Mouse (Mus musculus) spleen, adult 2 months (tissue): ENCODE measurements around the gene Mmgt2. TPM values are rescaled to one million over a fixed set of nuclear protein-coding genes. Genes with fewer than 3 reads are reported as not detected.
A peak's percentile ranks its signal among the peaks of the same experiment; 100 is the strongest.

Experiments used
- DNase-seq, 2 experiments: peaks; one replicate each; pipeline versions ENCODE4 v3.0.0 to v3.0.0-alpha.2; 2012 to 2021; ENCODE audit warnings: low spot score in 2 of 2, low read depth in 1 of 2
- H3K27ac ChIP-seq: fragments of 200-500 bp; 2 replicates; pipeline ENCODE4 v1.5.1; 2012; ENCODE audit warnings: low read length, inconsistent platforms; ENCODE audit not compliant: insufficient read depth
- H3K27me3 ChIP-seq: fragments of 200-500 bp; 2 replicates; pipeline ENCODE4 v1.6.1; 2012; ENCODE audit warnings: mild to moderate bottlenecking, moderate library complexity, low read length, inconsistent platforms; ENCODE audit not compliant: control insufficient read depth, insufficient read depth
- H3K36me3 ChIP-seq: fragments of 200-500 bp; 2 replicates; pipeline ENCODE4 v1.6.1; 2012; ENCODE audit warnings: mild to moderate bottlenecking, low read length, inconsistent platforms; ENCODE audit not compliant: control insufficient read depth, insufficient read depth
- H3K4me1 ChIP-seq: fragments of 200-500 bp; 2 replicates; pipeline ENCODE4 v1.6.1; 2011; ENCODE audit warnings: inconsistent platforms; ENCODE audit not compliant: control insufficient read depth, insufficient read depth, insufficient read length
- H3K4me3 ChIP-seq: fragments of 200-500 bp; 2 replicates; pipeline ENCODE4 v1.5.1; 2011; ENCODE audit warnings: mild to moderate bottlenecking, inconsistent platforms; ENCODE audit not compliant: insufficient read depth, insufficient read length; ENCODE audit errors: extremely low read depth
- CTCF ChIP-seq: fragments of 200-500 bp; IDR thresholded peaks from 2 replicates; pipeline ENCODE4 v1.5.1; 2011; ENCODE audit warnings: mild to moderate bottlenecking, inconsistent platforms; ENCODE audit not compliant: insufficient read depth, insufficient read length, insufficient replicate concordance; ENCODE audit errors: extremely low read depth
- POLR2A ChIP-seq: fragments of 200-500 bp; IDR thresholded peaks from 2 replicates; pipeline ENCODE4 v1.6.1; 2011; ENCODE audit warnings: low read depth, low read length, inconsistent platforms
- WGBS: fragments of 180-500 bp; shearing (Covaris S2); methylation state at CpG from one replicate; pipeline ENCODE4 v1.1.7; 2018; 5-methylcytosine and 5-hydroxymethylcytosine counted together
- polyA plus RNA-seq: library from polyadenylated mRNA; depleted of rRNA; stranded (reverse); fragments of >200 nt; gene quantifications from 2 replicates; pipeline ENCODE4 v1.2.3, GENCODE M21; 2012

Gene Mmgt2
- polyA plus RNA-seq, 1 experiment = 22.3 TPM

DNA sequence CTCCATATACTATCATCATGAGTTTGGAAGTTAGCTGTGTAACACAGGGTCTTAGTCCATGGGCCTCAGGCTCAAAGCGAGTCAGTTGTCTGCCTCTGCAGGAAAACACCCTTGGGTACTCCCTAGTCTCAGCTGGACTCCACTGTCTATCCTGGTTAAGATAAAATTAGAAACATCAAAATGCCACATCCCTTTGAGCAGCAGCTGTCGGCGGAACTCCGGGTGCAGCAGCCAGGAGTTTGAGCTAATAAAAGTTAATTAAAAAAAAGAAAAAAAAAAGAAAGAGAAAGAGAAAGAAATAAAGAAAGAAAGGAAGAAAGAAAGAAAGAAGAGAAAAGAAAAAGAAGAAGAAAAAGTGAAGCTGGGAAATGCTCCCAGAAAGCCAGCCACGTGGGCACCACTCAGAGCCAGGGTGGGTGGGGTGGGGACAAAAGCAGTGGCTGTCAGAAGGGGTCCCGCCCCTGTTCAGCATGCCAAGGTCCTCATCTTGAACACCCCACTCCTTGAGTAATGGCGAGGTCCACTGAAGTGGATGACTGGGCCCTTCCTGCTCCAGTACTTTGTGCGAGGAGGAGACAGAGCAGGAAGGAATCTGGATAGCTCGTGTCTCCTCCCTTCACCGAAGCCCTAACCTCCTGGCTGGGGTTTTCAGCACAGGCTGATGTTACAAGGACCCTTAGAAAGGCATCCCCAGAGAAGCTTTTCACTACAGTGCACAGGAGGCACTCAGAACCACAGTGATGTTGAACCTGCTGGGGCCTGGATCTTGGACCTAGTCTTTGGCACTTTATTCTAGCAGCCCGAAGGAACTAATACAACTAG lies 6.2 kb upstream of the Mmgt2 start:
- TF ChIP-seq CTCF (no peak), POLR2A (no peak)
- H3K27ac ChIP-seq = peak overlapping the region; percentile 18; the same call in 1 of the 2 replicates
- 61% methylated on average over 11 of the region's 11 CpGs for WGBS
- peaks cover 27% of the 10 kb centered on the region; the same call in 1 of the 2 replicates for H3K4me1 ChIP-seq
- no peaks in the 10 kb centered on the region for H3K36me3 ChIP-seq
- no peak overlapping the region for H3K4me3 ChIP-seq
- no peaks in the 10 kb centered on the region for H3K27me3 ChIP-seq
- DNase-seq = no peak

DNA sequence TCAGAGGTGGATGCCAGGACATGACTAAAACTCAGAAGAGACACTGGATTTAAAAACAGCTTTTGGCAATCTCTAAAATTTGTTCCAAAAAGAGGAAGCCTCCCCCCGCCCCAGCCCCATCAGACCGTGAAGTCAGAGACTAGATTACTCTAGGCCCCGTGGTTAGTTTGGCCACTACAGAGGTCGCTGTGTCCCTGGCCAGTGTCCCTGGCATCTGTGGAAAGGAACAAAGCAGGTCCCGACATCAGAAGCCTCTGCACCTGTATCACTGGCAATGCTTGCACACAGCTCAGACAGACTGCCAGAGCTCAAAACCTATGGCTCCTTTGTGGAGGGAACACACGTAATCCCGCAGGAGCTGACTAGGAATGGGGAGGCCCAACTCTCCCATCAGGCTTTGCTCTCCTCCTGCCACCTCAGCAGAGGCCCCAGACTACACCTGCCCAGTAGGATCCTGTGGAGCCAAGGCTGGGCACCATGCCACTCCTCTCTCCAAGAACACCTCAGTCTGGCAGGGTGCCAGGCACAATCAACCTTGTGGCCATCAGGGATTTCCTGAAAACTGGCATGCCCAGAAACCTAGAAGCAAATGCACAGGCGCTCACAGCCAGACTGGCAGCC lies 5.3 kb upstream of the Mmgt2 start:
- DNase-seq = no peak
- WGBS = 37% methylated on average over 8 of the region's 8 CpGs
- H3K27ac ChIP-seq = peak overlapping the region; percentile 48
- TF ChIP-seq POLR2A = no peak
- TF ChIP-seq CTCF = no peak
- H3K36me3 ChIP-seq = no peaks in the 10 kb centered on the region
- H3K4me1 ChIP-seq = peaks cover 27% of the 10 kb centered on the region
- no peak overlapping the region for H3K4me3 ChIP-seq
- peaks cover 2% of the 10 kb centered on the region; the same call in 1 of the 2 replicates for H3K27me3 ChIP-seq

DNA sequence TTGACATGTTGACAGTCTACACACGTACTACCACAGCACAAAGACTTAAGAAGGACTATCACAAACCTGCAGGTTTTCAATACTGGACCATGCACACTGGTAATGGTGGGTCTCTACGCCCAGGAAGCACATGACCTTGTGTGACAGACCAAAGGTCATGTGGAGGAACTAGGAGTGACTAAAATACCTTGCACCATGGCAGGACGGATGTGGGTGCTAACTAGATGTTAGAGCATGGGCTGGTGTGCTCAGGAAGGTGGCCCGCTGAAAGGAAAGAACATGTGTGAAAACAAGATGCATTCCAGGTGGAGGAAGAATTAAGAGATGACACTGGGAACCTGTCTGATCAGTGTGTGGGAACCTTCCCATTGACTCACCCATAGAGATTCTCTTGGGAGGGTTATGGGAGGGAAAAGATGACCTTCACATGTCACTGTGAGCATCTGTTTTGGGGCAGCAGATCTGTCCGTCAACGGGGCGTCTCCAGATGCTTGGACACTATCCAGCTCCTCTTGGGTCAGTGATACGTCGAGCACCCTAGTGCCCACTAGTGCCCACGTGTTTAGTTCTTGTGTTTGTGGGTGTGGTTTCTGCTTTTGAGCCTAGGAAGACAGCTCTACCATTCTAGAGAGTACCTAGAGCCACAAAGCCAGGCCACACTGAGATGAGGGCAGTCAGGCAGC lies 4.6 kb upstream of the Mmgt2 start:
- DNase-seq = no peak

DNA sequence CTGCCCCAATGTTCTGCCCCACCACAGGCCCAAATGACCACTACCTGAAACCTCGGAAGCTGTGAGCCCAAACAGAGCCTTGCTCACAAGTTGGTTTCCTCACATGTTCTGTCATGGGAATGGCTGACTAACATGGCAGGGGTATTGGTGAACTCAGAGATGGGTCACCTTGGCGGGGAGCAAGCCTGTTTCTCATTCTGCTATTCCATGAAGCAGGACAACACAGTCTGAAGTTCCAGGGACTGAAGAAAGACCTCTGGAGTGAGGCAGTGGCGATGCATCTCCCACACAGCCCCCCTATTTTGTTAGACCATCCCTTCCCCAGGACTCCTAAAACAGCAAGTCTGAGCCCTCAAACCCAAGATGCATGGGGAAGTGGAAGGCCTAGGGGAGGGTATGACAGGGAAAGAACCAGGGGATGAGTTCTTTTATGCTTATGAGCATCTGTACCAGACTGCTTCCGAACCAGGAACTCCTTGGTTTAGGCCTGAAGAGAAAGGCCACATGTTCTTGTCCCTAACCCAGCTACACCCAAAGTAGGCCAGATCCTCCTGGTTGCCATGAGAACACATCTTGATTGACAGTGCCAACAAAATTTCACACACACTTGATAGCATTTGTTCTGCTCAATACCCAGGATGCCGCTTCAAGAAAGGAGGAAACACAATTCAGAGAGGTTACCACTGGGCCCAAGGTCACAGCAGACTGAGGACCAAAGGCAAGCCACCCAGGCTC lies 3.7 kb upstream of the Mmgt2 start:
- WGBS = 88% methylated on average over 5 of the region's 5 CpGs
- no peak for DNase-seq
- Histone ChIP-seq H3K27me3 (peaks cover 2% of the 10 kb centered on the region; the same call in 1 of the 2 replicates), H3K36me3 (no peaks in the 10 kb centered on the region), H3K4me3 (no peak overlapping the region), H3K27ac (no peak overlapping the region), H3K4me1 (peaks cover 27% of the 10 kb centered on the region)
- TF ChIP-seq CTCF (no peak), POLR2A (no peak)

More for the DNA sequence above, 4.6 kb upstream of the Mmgt2 start:
- TF ChIP-seq POLR2A (no peak), CTCF (no peak)
- Histone ChIP-seq H3K36me3 (no peaks in the 10 kb centered on the region), H3K4me3 (no peak overlapping the region), H3K4me1 (peaks cover 27% of the 10 kb centered on the region), H3K27me3 (peaks cover 2% of the 10 kb centered on the region; the same call in 1 of the 2 replicates), H3K27ac (peak overlapping the region; percentile 48)
- WGBS = 69% methylated on average over 10 of the region's 10 CpGs

DNA sequence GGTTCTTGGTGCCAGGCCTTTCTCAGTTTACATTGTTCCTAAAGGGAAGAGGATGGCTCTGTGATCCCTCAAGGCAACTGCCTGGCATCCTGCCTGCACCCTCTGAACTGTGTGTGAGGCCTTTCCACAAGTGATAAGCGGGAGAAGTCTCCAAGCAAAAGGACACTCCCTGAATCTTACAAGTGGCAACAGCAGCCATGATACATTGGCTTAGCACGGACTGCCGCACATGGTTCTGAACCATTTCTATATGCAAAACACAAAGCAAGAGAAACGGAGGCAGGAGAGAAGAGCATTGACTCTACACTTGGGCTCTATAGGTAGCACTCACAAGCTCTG lies 3.2 kb upstream of the Mmgt2 start:
- H3K36me3 ChIP-seq = no peaks in the 10 kb centered on the region
- peaks cover 27% of the 10 kb centered on the region for H3K4me1 ChIP-seq
- H3K27me3 ChIP-seq = peaks cover 2% of the 10 kb centered on the region; the same call in 1 of the 2 replicates
- 85% methylated on average over 4 of the region's 4 CpGs for WGBS
- no peak for TF ChIP-seq CTCF
- no peak for TF ChIP-seq POLR2A
- 0 out of 2 replicates have a peak overlapping the region, but pooled peaks have one; percentile 16 for H3K27ac ChIP-seq
- DNase-seq = no peak
- H3K4me3 ChIP-seq = no peak overlapping the region

DNA sequence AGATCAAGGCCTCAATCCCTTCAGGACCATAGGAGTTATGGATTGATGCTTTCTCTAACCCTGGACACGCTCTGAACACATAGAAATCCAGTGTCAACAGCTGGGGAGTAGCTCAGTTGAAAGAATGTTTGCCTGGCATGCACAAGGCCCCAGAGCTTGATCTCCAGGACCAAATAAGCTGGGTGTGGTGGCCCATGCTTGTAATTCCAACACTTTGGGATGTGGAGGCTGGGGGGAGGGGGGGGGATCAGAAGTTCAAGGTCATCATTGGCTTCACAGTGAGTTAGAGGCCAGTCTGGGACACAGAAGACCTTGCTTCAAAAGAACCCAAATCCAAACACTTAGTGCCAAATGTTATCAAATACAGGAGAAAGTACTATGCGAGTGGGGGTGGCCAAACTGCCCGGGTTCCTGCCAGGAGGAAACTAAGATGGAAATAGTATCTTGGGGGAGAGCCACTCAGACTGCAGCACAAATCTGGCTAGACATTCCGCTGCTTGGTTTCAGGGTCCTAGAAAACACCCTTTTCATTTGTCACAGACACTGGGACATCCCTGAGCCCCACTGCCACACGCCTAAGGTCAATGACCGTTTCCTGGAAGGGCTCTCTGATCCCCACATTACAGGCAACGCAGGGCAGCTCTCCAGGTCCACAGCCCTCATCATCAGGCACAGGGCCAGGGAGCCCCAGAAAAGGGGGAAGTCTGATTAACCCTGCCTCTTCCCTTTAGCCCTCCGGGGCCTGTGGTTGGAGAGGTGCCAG lies 2.6 kb upstream of the Mmgt2 start:
- Histone ChIP-seq H3K4me1 (peaks cover 27% of the 10 kb centered on the region), H3K27ac (peak overlapping the region; percentile 7; the same call in 1 of the 2 replicates)
- 37% methylated on average over 8 of the region's 8 CpGs for WGBS

More for the DNA sequence above, 2.6 kb upstream of the Mmgt2 start:
- peaks cover 2% of the 10 kb centered on the region; the same call in 1 of the 2 replicates for H3K27me3 ChIP-seq
- no peak overlapping the region for H3K4me3 ChIP-seq
- H3K36me3 ChIP-seq = no peaks in the 10 kb centered on the region
- TF ChIP-seq POLR2A (no peak), CTCF (no peak)
- peak in 1 of 2 experiments; percentile 7 for DNase-seq
